Mouse (Mus musculus): Measurements from ENCODE around the gene Gne. TPM values are rescaled to one million over a fixed set of nuclear protein-coding genes. Genes with fewer than 3 reads are reported as not detected.
"Not testable (repeated sequence)": the region's sequence is repeated elsewhere in the genome, so short reads cannot be mapped to it uniquely, and the experiment has no call there.

Gene Gne
- polyA plus RNA-seq, 1 experiment from 2014 or later, result 23.2 TPM

DNA sequence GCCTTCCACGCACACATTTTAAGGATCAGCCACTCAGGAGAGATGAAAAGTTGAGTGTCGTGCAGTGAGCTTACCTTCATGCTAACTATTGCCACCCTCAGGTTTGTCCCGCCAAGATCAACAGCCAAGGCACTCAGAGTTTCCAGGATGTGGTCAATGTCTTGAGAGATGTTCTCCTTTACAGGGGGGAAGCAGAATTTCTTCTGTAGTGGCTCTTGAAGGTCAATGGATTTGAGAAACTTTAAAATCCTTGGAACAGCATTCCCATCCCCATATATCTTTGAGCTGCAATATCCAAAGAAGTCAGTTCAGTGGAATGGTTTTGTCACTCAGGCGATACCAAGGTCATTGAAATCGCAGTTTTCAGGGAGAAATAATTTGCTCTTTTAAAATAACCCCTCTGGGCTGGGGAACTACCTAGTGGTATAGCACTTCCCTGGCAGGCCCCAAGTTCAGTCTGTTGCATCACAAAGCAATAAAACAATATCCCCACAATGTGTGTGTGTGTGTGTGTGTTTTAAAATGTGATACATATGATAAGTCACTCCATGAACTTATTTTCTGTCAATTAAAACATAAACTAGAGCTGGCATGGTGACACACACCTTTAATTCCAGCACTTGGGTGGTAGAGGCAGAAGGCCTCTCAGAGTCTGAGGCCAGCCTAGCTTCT, 39.2 kb downstream of the Gne start:
- Histone ChIP-seq H3K9me3 (ENCODE audit: control insufficient read depth, low read length) (no peaks in the 10 kb centered on the region), H3K4me2 (ENCODE audit: low read depth) (no peak overlapping the region), H3K4me3 (ENCODE audit: low read depth, low read length) (no peak overlapping the region), H3K36me3 (ENCODE audit: control insufficient read depth, insufficient read depth, low read length) (peaks cover 4% of the 10 kb centered on the region), H3K27ac (ENCODE audit: low read depth, low read length) (no peak overlapping the region), H3K27me3 (ENCODE audit: control insufficient read depth, insufficient read depth, low read length) (no peaks in the 10 kb centered on the region), H3K4me1 (ENCODE audit: control insufficient read depth, insufficient read depth, low read length) (no peaks in the 10 kb centered on the region), H3K9ac (ENCODE audit: low read length) (no peak overlapping the region)
- DNase-seq (ENCODE audit: low spot score) (no peak), ATAC-seq (ENCODE audit: insufficient read depth, low FRiP score, low TSS enrichment) (no peak)
- 95% methylated on average over 5 of the region's 5 CpGs for WGBS

DNA sequence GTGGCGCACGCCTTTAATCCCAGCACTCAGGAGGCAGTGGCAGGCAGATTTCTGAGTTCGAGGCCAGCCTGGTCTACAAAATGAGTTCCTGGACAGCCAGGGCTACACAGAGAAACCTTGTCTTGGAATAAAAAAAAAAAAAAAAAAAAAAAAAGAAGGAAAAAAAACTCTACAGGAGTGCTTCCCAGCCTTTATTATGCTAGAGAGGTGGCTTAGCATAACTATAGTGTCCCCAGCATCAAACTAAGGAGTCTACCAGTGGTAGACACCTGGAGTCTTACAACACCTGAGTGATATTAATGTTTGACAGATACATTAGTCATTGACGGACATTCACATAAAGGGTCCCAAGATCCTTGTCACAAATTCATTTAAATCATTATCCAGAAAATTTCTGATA, 40.8 kb downstream of the Gne start:
- H3K9ac ChIP-seq (ENCODE audit: low read length); H3K4me3 ChIP-seq (ENCODE audit: low read depth, low read length); ATAC-seq (ENCODE audit: insufficient read depth, low FRiP score, low TSS enrichment); H3K27me3 ChIP-seq (ENCODE audit: control insufficient read depth, insufficient read depth, low read length); DNase-seq (ENCODE audit: low spot score); H3K4me2 ChIP-seq (ENCODE audit: low read depth); H3K4me1 ChIP-seq (ENCODE audit: control insufficient read depth, insufficient read depth, low read length); H3K36me3 ChIP-seq (ENCODE audit: control insufficient read depth, insufficient read depth, low read length); H3K27ac ChIP-seq (ENCODE audit: low read depth, low read length); H3K9me3 ChIP-seq (ENCODE audit: control insufficient read depth, low read length): not testable (repeated sequence)
- 95% methylated on average over 4 of the region's 4 CpGs for WGBS

DNA sequence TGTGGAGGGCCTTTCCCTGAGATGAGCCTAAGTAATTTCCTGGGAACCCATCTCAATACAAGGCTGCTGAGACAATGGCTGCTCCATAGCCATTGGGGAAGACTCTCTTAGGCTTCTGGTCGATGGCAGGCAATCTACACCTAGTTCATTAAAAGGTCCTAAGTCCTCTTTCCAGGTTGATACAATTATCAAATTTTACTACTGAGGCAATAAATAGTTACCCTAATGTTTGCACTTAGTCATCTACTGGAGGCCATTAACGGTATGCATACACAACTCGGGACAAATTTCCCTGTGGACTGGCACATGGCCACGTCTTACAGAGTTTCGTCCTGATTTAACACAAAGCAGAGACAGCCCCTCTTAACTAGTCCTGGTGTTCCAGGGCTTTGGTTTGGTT, 41.5 kb downstream of the Gne start:
- DNase-seq (ENCODE audit: low spot score) (no peak), ATAC-seq (ENCODE audit: insufficient read depth, low FRiP score, low TSS enrichment) (no peak)
- Histone ChIP-seq H3K27me3 (ENCODE audit: control insufficient read depth, insufficient read depth, low read length) (no peaks in the 10 kb centered on the region), H3K9ac (ENCODE audit: low read length) (no peak overlapping the region), H3K36me3 (ENCODE audit: control insufficient read depth, insufficient read depth, low read length) (peaks cover 2% of the 10 kb centered on the region; the same call in 1 of the 2 replicates), H3K4me2 (ENCODE audit: low read depth) (no peak overlapping the region), H3K4me1 (ENCODE audit: control insufficient read depth, insufficient read depth, low read length) (no peaks in the 10 kb centered on the region), H3K4me3 (ENCODE audit: low read depth, low read length) (no peak overlapping the region), H3K27ac (ENCODE audit: low read depth, low read length) (no peak overlapping the region), H3K9me3 (ENCODE audit: control insufficient read depth, low read length) (no peaks in the 10 kb centered on the region)
- 97% methylated on average over 5 of the region's 5 CpGs for WGBS

- Histone ChIP-seq H3K36me3 (ENCODE audit: control insufficient read depth, insufficient read depth, low read length) (peaks cover 2% of the 10 kb centered on the region; the same call in 1 of the 2 replicates), H3K4me3 (ENCODE audit: low read depth, low read length) (no peak overlapping the region), H3K27ac (ENCODE audit: low read depth, low read length) (no peak overlapping the region), H3K27me3 (ENCODE audit: control insufficient read depth, insufficient read depth, low read length) (no peaks in the 10 kb centered on the region), H3K9ac (ENCODE audit: low read length) (no peak overlapping the region), H3K4me1 (ENCODE audit: control insufficient read depth, insufficient read depth, low read length) (no peaks in the 10 kb centered on the region), H3K9me3 (ENCODE audit: control insufficient read depth, low read length) (no peaks in the 10 kb centered on the region), H3K4me2 (ENCODE audit: low read depth) (no peak overlapping the region)
- 97% methylated on average over 4 of the region's 4 CpGs for WGBS
- DNase-seq (ENCODE audit: low spot score) (no peak), ATAC-seq (ENCODE audit: insufficient read depth, low FRiP score, low TSS enrichment) (no peak)
Observed at GRCm38 (mm10) chr4:44040802-44041201, 43.2 kb downstream of the Gne start.

GRCm38 (mm10) chr4:44036455-44036854, 47.5 kb downstream of the Gne start:
- Histone ChIP-seq H3K36me3 (ENCODE audit: control insufficient read depth, insufficient read depth, low read length) (peaks cover 5% of the 10 kb centered on the region; the same call in 1 of the 2 replicates), H3K9me3 (ENCODE audit: control insufficient read depth, low read length) (no peaks in the 10 kb centered on the region), H3K27me3 (ENCODE audit: control insufficient read depth, insufficient read depth, low read length) (no peaks in the 10 kb centered on the region), H3K4me3 (ENCODE audit: low read depth, low read length) (no peak overlapping the region), H3K27ac (ENCODE audit: low read depth, low read length) (no peak overlapping the region), H3K9ac (ENCODE audit: low read length) (no peak overlapping the region), H3K4me1 (ENCODE audit: control insufficient read depth, insufficient read depth, low read length) (no peaks in the 10 kb centered on the region), H3K4me2 (ENCODE audit: low read depth) (no peak overlapping the region)
- ATAC-seq (ENCODE audit: insufficient read depth, low FRiP score, low TSS enrichment) (no peak), DNase-seq (ENCODE audit: low spot score) (no peak)
- 79% methylated on average over 5 of the region's 5 CpGs for WGBS

DNA sequence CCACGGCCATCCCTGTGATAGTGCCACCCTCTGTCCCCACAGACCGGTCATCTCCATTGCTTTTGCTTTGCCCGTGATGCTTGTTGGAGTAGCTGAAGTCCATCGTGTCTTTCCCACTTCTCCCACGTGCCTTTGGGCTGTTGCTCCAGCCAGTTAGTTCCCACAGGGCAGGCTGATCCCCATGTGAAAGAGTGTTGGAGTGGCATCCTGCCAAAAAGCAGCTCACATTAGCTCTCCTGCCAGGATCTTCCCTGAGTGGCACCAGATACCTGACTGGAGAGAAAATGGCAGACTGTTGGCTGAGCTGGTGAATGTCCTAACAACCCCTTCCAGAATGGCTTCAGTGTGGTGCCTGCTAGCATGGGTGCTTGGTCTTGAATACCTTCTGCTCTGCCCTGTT, 52.5 kb downstream of the Gne start:
- ATAC-seq (ENCODE audit: insufficient read depth, low FRiP score, low TSS enrichment), result no peak
- no peak overlapping the region for H3K9ac ChIP-seq (ENCODE audit: low read length)
- 93% methylated on average over 5 of the region's 5 CpGs for WGBS
- no peaks in the 10 kb centered on the region for H3K9me3 ChIP-seq (ENCODE audit: control insufficient read depth, low read length)
- no peak overlapping the region for H3K27ac ChIP-seq (ENCODE audit: low read depth, low read length)
- H3K4me1 ChIP-seq (ENCODE audit: control insufficient read depth, insufficient read depth, low read length), result no peaks in the 10 kb centered on the region
- no peak overlapping the region for H3K4me2 ChIP-seq (ENCODE audit: low read depth)
- DNase-seq (ENCODE audit: low spot score), result no peak
- peaks cover 13% of the 10 kb centered on the region for H3K36me3 ChIP-seq (ENCODE audit: control insufficient read depth, insufficient read depth, low read length)
- no peak overlapping the region for H3K4me3 ChIP-seq (ENCODE audit: low read depth, low read length)
- no peaks in the 10 kb centered on the region for H3K27me3 ChIP-seq (ENCODE audit: control insufficient read depth, insufficient read depth, low read length)

- H3K27ac ChIP-seq (ENCODE audit: low read depth, low read length), result no peak overlapping the region
- H3K4me3 ChIP-seq (ENCODE audit: low read depth, low read length), result no peak overlapping the region
- H3K4me1 ChIP-seq (ENCODE audit: control insufficient read depth, insufficient read depth, low read length), result no peaks in the 10 kb centered on the region
- WGBS, result 94% methylated on average over 14 of the region's 15 CpGs
- DNase-seq (ENCODE audit: low spot score) (no peak), ATAC-seq (ENCODE audit: insufficient read depth, low FRiP score, low TSS enrichment) (no peak)
- H3K4me2 ChIP-seq (ENCODE audit: low read depth), result no peak overlapping the region
- H3K27me3 ChIP-seq (ENCODE audit: control insufficient read depth, insufficient read depth, low read length), result no peaks in the 10 kb centered on the region
- H3K36me3 ChIP-seq (ENCODE audit: control insufficient read depth, insufficient read depth, low read length), result peaks cover 13% of the 10 kb centered on the region
- no peak overlapping the region for H3K9ac ChIP-seq (ENCODE audit: low read length)
- no peaks in the 10 kb centered on the region for H3K9me3 ChIP-seq (ENCODE audit: control insufficient read depth, low read length)
Observed at GRCm38 (mm10) chr4:44029661-44030066, 54.3 kb downstream of the Gne start.

GRCm38 (mm10) chr4:44028303-44029135, 55.5 kb downstream of the Gne start:
- ATAC-seq (ENCODE audit: insufficient read depth, low FRiP score, low TSS enrichment) (no peak), DNase-seq (ENCODE audit: low spot score) (no peak)
- H3K4me2 ChIP-seq (ENCODE audit: low read depth), result no peak overlapping the region
- H3K4me3 ChIP-seq (ENCODE audit: low read depth, low read length), result no peak overlapping the region
- 80% methylated on average over 16 of the region's 16 CpGs for WGBS
- H3K9me3 ChIP-seq (ENCODE audit: control insufficient read depth, low read length), result no peaks in the 10 kb centered on the region
- no peak overlapping the region for H3K9ac ChIP-seq (ENCODE audit: low read length)
- no peaks in the 10 kb centered on the region for H3K4me1 ChIP-seq (ENCODE audit: control insufficient read depth, insufficient read depth, low read length)
- no peak overlapping the region for H3K27ac ChIP-seq (ENCODE audit: low read depth, low read length)
- peaks cover 12% of the 10 kb centered on the region for H3K36me3 ChIP-seq (ENCODE audit: control insufficient read depth, insufficient read depth, low read length)
- no peaks in the 10 kb centered on the region for H3K27me3 ChIP-seq (ENCODE audit: control insufficient read depth, insufficient read depth, low read length)

- Histone ChIP-seq H3K4me3 (ENCODE audit: low read depth, low read length) (no peak overlapping the region), H3K4me2 (ENCODE audit: low read depth) (no peak overlapping the region)
Observed at GRCm38 (mm10) chr4:44025570-44025969, 58.4 kb downstream of the Gne start.

More at GRCm38 (mm10) chr4:44025570-44025969, 58.4 kb downstream of the Gne start:
- no peak overlapping the region for H3K9ac ChIP-seq (ENCODE audit: low read length)
- WGBS, result 94% methylated on average over 6 of the region's 6 CpGs
- H3K27ac ChIP-seq (ENCODE audit: low read depth, low read length), result no peak overlapping the region
- peaks cover 10% of the 10 kb centered on the region for H3K36me3 ChIP-seq (ENCODE audit: control insufficient read depth, insufficient read depth, low read length)
- DNase-seq (ENCODE audit: low spot score) (no peak), ATAC-seq (ENCODE audit: insufficient read depth, low FRiP score, low TSS enrichment) (no peak)
- H3K4me1 ChIP-seq (ENCODE audit: control insufficient read depth, insufficient read depth, low read length), result no peaks in the 10 kb centered on the region
- H3K9me3 ChIP-seq (ENCODE audit: control insufficient read depth, low read length), result no peaks in the 10 kb centered on the region
- no peaks in the 10 kb centered on the region for H3K27me3 ChIP-seq (ENCODE audit: control insufficient read depth, insufficient read depth, low read length)
